Mouse (Mus musculus): ENCODE measurements around the gene Gm13078. TPM values are rescaled to one million over a fixed set of nuclear protein-coding genes. Genes with fewer than 3 reads are reported as not detected.

The Gm13078 gene
- polyA plus RNA-seq (2014; fragmentation: Nextera tagmentation; extraction: Ambion mirVana): not detected in 2 replicates

- H3K36me3 ChIP-seq (ENCODE audit: control insufficient read depth, insufficient read depth, low read length): no peaks in the 10 kb centered on the region
- WGBS (ENCODE audit: insufficient replicate concordance): 74% methylated on average over 1 of the region's 1 CpGs
- no peak within 1 kb of the TSS for H3K4me2 ChIP-seq
- ATAC-seq (replicated peaks; ENCODE audit: insufficient number of reproducible peaks, low FRiP score, low TSS enrichment): no peak
- no peaks in the 10 kb centered on the region for H3K4me1 ChIP-seq (ENCODE audit: control insufficient read depth, insufficient read depth, low read length)
- H3K9me3 ChIP-seq (replicated peaks; ENCODE audit: control insufficient read depth, low read length): 0 out of 2 replicates have a peak, but pooled peaks cover 4% of the 10 kb centered on the region
- H3K4me3 ChIP-seq (ENCODE audit: low read depth, low read length): no peak within 1 kb of the TSS
- H3K9ac ChIP-seq (ENCODE audit: low read depth, low read length): no peak within 1 kb of the TSS
- no peak within 1 kb of the TSS for H3K27ac ChIP-seq (ENCODE audit: low read depth, low read length)
- H3K27me3 ChIP-seq (ENCODE audit: control insufficient read depth, insufficient read depth, low read length): no peaks in the 10 kb centered on the region
Observed at GRCm38 (mm10) chr4:143719155-143719554, at the start of gene Gm13078. TSS of gene Gm13078 (plus strand) at chr4:143719455.

- whole genome bisulfite sequencing (ENCODE audit: insufficient replicate concordance): 73% methylated on average over 2 of the region's 2 CpGs
Observed at GRCm38 (mm10) chr4:143702611-143703010, 16.6 kb upstream of the Gm13078 start, which contains the start of gene Gm13089. TSS of gene Gm13089 (minus strand) at chr4:143702711.

More at GRCm38 (mm10) chr4:143702611-143703010, 16.6 kb upstream of the Gm13078 start, which contains the start of gene Gm13089:
- Histone ChIP-seq H3K4me2 (no peak within 1 kb of the TSS), H3K4me1 (ENCODE audit: control insufficient read depth, insufficient read depth, low read length) (no peaks in the 10 kb centered on the region), H3K9me3 (replicated peaks; ENCODE audit: control insufficient read depth, low read length) (peaks cover 18% of the 10 kb centered on the region), H3K4me3 (ENCODE audit: low read depth, low read length) (no peak within 1 kb of the TSS), H3K27ac (ENCODE audit: low read depth, low read length) (no peak within 1 kb of the TSS), H3K36me3 (ENCODE audit: control insufficient read depth, insufficient read depth, low read length) (no peaks in the 10 kb centered on the region), H3K27me3 (ENCODE audit: control insufficient read depth, insufficient read depth, low read length) (no peaks in the 10 kb centered on the region), H3K9ac (ENCODE audit: low read depth, low read length) (no peak within 1 kb of the TSS)
- no peak for ATAC-seq (replicated peaks; ENCODE audit: insufficient number of reproducible peaks, low FRiP score, low TSS enrichment)

Other genes starting within 250 kb of the Gm13078 start
- not detected in 2 replicates for gene Gm13043, start 208.1 kb upstream of the Gm13078 start, polyA plus RNA-seq (2014; fragmentation: Nextera tagmentation; extraction: Ambion mirVana)
- gene Gm13040, start 183.5 kb upstream of the Gm13078 start, polyA plus RNA-seq (2014; fragmentation: Nextera tagmentation; extraction: Ambion mirVana): not detected in 2 replicates
- gene BC080695, start 167.8 kb upstream of the Gm13078 start, polyA plus RNA-seq (2014; fragmentation: Nextera tagmentation; extraction: Ambion mirVana): not detected in 2 replicates
- not detected in 2 replicates for gene Gm13057, start 167.7 kb upstream of the Gm13078 start, polyA plus RNA-seq (2014; fragmentation: Nextera tagmentation; extraction: Ambion mirVana)
- gene Gm13083, start 104.5 kb upstream of the Gm13078 start, polyA plus RNA-seq (2014; fragmentation: Nextera tagmentation; extraction: Ambion mirVana): not detected in 2 replicates
- not detected in 2 replicates for gene Gm13088, start 62.2 kb upstream of the Gm13078 start, polyA plus RNA-seq (2014; fragmentation: Nextera tagmentation; extraction: Ambion mirVana)
- not detected in 2 replicates for gene Gm13089, start 16.7 kb upstream of the Gm13078 start, polyA plus RNA-seq (2014; fragmentation: Nextera tagmentation; extraction: Ambion mirVana)
- not detected in 2 replicates for gene Gm13023, start 69.9 kb downstream of the Gm13078 start, polyA plus RNA-seq (2014; fragmentation: Nextera tagmentation; extraction: Ambion mirVana)
- gene Gm13084, start 96.6 kb downstream of the Gm13078 start, polyA plus RNA-seq (2014; fragmentation: Nextera tagmentation; extraction: Ambion mirVana): not detected in 2 replicates
- gene Gm13103, start 127.0 kb downstream of the Gm13078 start, polyA plus RNA-seq (2014; fragmentation: Nextera tagmentation; extraction: Ambion mirVana): not detected in 2 replicates
- not detected in 2 replicates for gene Pramef6, start 180.9 kb downstream of the Gm13078 start, polyA plus RNA-seq (2014; fragmentation: Nextera tagmentation; extraction: Ambion mirVana)
- gene Pramef25, start 231.6 kb downstream of the Gm13078 start, polyA plus RNA-seq (2014; fragmentation: Nextera tagmentation; extraction: Ambion mirVana): not detected in 2 replicates
- not detected in 2 replicates for gene Gm13101, start 247.5 kb downstream of the Gm13078 start, polyA plus RNA-seq (2014; fragmentation: Nextera tagmentation; extraction: Ambion mirVana)